ENCODE assay signal across 17 mouse cellular contexts in genomic region chr19:34406710-34407109, GRCm38 (mm10).
"Had no signal": no experiment of that assay in that cellular context is flagged by ENCODE, and none has a peak within 500 bp of the region (broad histone marks: within the 10 kb centered on the region; RNA-seq: fewer than 3 reads in every experiment).

No protein-coding gene starts in this region.

- H3K4me2 ChIP-seq: lung, embryonic 15.5 days; midbrain, embryonic 11.5 days; midbrain, embryonic 13.5 days; midbrain, embryonic 15.5 days; neural tube, embryonic 12.5 days; stomach, embryonic 15.5 days had no signal

- H3K4me3 ChIP-seq: lung, embryonic 15.5 days; megakaryocyte, embryonic 14.5 days; midbrain, embryonic 13.5 days; midbrain, embryonic 15.5 days; neural tube, embryonic 12.5 days; stomach, embryonic 15.5 days had no signal

- ATAC-seq: lung, postnatal 0 days; midbrain, embryonic 13.5 days; midbrain, embryonic 15.5 days had no signal

- H3K27ac ChIP-seq: lung, embryonic 15.5 days; macrophage; midbrain, embryonic 13.5 days; midbrain, embryonic 15.5 days; neural tube, embryonic 12.5 days; stomach, embryonic 15.5 days; stomach, postnatal 0 days had no signal

- H3K27me3 ChIP-seq: lung, embryonic 15.5 days; midbrain, embryonic 13.5 days; midbrain, embryonic 15.5 days; neural tube, embryonic 12.5 days; stomach, embryonic 15.5 days had no signal

- H3K4me1 ChIP-seq: lung, embryonic 15.5 days; megakaryocyte, embryonic 14.5 days; midbrain, embryonic 13.5 days; midbrain, embryonic 15.5 days; neural tube, embryonic 12.5 days; stomach, embryonic 15.5 days had no signal

- H3K36me3 ChIP-seq: lung, embryonic 15.5 days; midbrain, embryonic 13.5 days; midbrain, embryonic 15.5 days; neural tube, embryonic 12.5 days; stomach, embryonic 15.5 days had no signal

- H3K9me3 ChIP-seq: lung, embryonic 15.5 days; midbrain, embryonic 15.5 days; neural tube, embryonic 12.5 days; stomach, embryonic 15.5 days had no signal

- DNase-seq: lung, adult 2 months; lung, postnatal 14 days; lung, postnatal 36 days; right cerebral cortex, postnatal 14 days; thymus, adult 2 months; thymus, postnatal 25 days; thymus, postnatal 4 days had no signal

- H3K9ac ChIP-seq: lung, embryonic 15.5 days; midbrain, embryonic 13.5 days; midbrain, embryonic 15.5 days; neural tube, embryonic 12.5 days; stomach, embryonic 15.5 days had no signal
